Mouse (Mus musculus): Measurements from ENCODE around the gene Gm8926. TPM values are rescaled to one million over a fixed set of nuclear protein-coding genes. Genes with fewer than 3 reads are reported as not detected.
"Not testable (repeated sequence)": the region's sequence is repeated elsewhere in the genome, so short reads cannot be mapped to it uniquely, and the experiment has no call there.

Gm8926 gene
- polyA plus RNA-seq (2014; fragmentation: Nextera tagmentation; extraction: Ambion mirVana) = not detected in 2 replicates

GRCm38 (mm10) chr5:11770248-11770647 lies at the start of gene Gm8926:
TSS of gene Gm8926 (plus strand) at chr5:11770548.
- H3K4me3 ChIP-seq (ENCODE audit: low read depth, low read length); ATAC-seq (ENCODE audit: insufficient number of reproducible peaks, low FRiP score, low TSS enrichment, low read depth); H3K36me3 ChIP-seq (ENCODE audit: control insufficient read depth, insufficient read depth, low read length); H3K4me2 ChIP-seq (ENCODE audit: low read depth, severe bottlenecking); H3K4me1 ChIP-seq (ENCODE audit: control insufficient read depth, insufficient read depth, low read length); H3K9ac ChIP-seq (ENCODE audit: low read length); DNase-seq (ENCODE audit: low spot score); H3K27ac ChIP-seq (replicated peaks; ENCODE audit: low read depth, low read length); H3K9me3 ChIP-seq (ENCODE audit: control insufficient read depth, low read length); H3K27me3 ChIP-seq (ENCODE audit: control insufficient read depth, insufficient read depth, low read length): not testable (repeated sequence)
- 100% methylated on average over 1 of the region's 4 CpGs for WGBS

Other genes with a start within 250 kb of the Gm8926 start
- not detected in 2 replicates for gene Gm6460, start 175.6 kb upstream of the Gm8926 start, polyA plus RNA-seq (2014; fragmentation: Nextera tagmentation; extraction: Ambion mirVana)
- gene Gm8922, start 88.6 kb upstream of the Gm8926 start, polyA plus RNA-seq (2014; fragmentation: Nextera tagmentation; extraction: Ambion mirVana) = not detected in 2 replicates
- gene Gm6465, start 75.0 kb downstream of the Gm8926 start, polyA plus RNA-seq (2014; fragmentation: Nextera tagmentation; extraction: Ambion mirVana) = not detected in 2 replicates
- gene 4933402N22Rik, start 147.5 kb downstream of the Gm8926 start, polyA plus RNA-seq (2014; fragmentation: Nextera tagmentation; extraction: Ambion mirVana) = not detected in 2 replicates